Mouse (Mus musculus) megakaryocyte, embryonic 14.5 days (primary cell): ENCODE data around the gene Fancd2. TPM values are rescaled to one million over a fixed set of nuclear protein-coding genes. Genes with fewer than 3 reads are reported as not detected.

ENCODE experiments used
- H3K27me3 ChIP-seq: replicated peaks from 2 replicates; pipeline ENCODE3; 2012; ENCODE audit warnings: inconsistent platforms
- H3K36me3 ChIP-seq: replicated peaks from 2 replicates; pipeline ENCODE3; 2012; ENCODE audit warnings: low read length, inconsistent platforms, mixed read lengths
- H3K4me1 ChIP-seq: 2 replicates; pipeline ENCODE4 v1.6.1; 2012; ENCODE audit warnings: inconsistent platforms
- H3K4me3 ChIP-seq: replicated peaks from 2 replicates; pipeline ENCODE3; 2012; ENCODE audit warnings: moderate library complexity, mild to moderate bottlenecking, inconsistent platforms
- H3K9me3 ChIP-seq: 2 replicates; pipeline ENCODE4 v1.6.1; 2012; ENCODE audit warnings: inconsistent platforms
- FLI1 ChIP-seq: IDR thresholded peaks from 2 replicates; pipeline ENCODE4 v1.6.1; 2012; ENCODE audit warnings: low read length, inconsistent platforms, mixed read lengths
- GATA1 ChIP-seq: IDR thresholded peaks from 3 replicates; pipeline ENCODE4 v1.6.1; 2012; ENCODE audit warnings: mixed read lengths, low read length, inconsistent platforms, borderline replicate concordance
- polyA plus RNA-seq: library from polyadenylated mRNA; stranded (reverse); fragments of >175 nt; gene quantifications from 2 replicates; pipeline ENCODE4 v1.2.3, GENCODE M21; 2012; ENCODE audit warnings: low replicate concordance; ENCODE audit not compliant: insufficient read depth

Gene Fancd2
- 0.08 and 6.4 TPM in 2 replicates for polyA plus RNA-seq

DNA sequence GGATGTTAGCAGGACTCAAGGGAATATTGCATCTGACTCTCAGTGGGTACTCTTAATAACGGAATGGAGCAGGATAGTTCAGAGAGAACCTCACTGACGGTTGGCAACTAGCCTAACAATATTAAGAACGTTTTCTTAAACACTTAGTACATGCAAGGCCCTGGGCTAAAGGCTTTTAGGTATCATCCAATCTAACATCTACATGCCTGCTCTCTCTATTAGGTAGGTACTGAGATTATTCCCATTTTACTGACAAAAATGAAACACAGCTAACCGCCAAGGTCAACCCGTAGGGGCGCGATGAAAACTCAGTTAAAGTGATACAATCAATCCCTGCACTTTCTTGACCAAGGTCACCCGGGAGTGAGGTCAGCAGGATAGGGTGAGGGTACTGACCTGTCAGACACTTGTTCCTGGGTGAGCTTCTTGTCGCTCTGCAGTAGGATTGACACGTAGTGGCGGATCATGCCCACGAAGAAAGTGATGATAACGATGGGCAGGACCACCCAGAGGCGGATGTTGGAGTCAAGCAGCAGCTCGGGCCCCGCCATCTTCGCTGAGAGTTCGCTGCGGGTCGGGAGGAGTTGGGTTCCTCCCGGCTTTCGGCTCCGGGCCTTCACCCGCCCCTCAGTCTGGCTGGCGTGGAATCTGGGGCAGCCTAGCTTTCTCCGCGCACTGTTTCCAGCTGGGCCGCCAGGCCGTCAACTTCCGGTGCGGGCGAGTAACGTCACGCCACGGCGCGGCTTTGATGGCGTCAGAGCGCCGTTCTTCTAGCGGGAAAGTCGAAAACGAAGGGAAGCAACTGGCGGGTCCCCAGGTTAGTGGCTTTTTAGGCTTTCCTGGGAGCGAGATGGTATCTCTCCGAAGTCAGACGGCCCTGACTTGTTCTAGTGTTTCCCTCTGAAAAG lies at the start of gene Fancd2, which contains the start of gene Emc3:
TSS of gene Fancd2 (plus strand) at position 751 of the 908 bp plus-strand sequence.
TSS of gene Emc3 (minus strand) at position 721 of the 908 bp plus-strand sequence.
- Histone ChIP-seq H3K27me3 (no peaks in the 10 kb centered on the region), H3K4me1 (peaks cover 33% of the 10 kb centered on the region), H3K9me3 (no peaks in the 10 kb centered on the region), H3K36me3 (peaks cover 35% of the 10 kb centered on the region), H3K4me3 (peak within 1 kb of the TSS; percentile 94)
- TF ChIP-seq FLI1 (peak; percentile 89; the same call in 1 of the 2 replicates), GATA1 (no peak)

DNA sequence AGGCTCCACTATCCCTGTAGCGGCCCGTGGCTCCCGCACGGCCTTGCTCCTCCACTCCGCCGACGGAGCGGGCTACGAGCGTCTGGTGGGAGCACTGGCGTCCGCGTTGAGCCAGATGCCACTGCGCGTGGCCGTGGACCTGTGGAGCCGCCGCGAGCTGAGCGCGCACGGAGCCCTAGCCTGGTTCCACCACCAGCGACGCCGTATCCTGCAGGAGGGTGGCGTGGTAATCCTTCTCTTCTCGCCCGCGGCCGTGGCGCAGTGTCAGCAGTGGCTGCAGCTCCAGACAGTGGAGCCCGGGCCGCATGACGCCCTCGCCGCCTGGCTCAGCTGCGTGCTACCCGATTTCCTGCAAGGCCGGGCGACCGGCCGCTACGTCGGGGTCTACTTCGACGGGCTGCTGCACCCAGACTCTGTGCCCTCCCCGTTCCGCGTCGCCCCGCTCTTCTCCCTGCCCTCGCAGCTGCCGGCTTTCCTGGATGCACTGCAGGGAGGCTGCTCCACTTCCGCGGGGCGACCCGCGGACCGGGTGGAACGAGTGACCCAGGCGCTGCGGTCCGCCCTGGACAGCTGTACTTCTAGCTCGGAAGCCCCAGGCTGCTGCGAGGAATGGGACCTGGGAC lies 48.9 kb upstream of the Fancd2 start:
- Histone ChIP-seq H3K4me3 (peak overlapping the region; percentile 98), H3K4me1 (peaks cover 69% of the 10 kb centered on the region), H3K36me3 (peaks cover 27% of the 10 kb centered on the region), H3K9me3 (no peaks in the 10 kb centered on the region), H3K27me3 (peaks cover 20% of the 10 kb centered on the region)
- TF ChIP-seq FLI1 (no peak), GATA1 (no peak)

DNA sequence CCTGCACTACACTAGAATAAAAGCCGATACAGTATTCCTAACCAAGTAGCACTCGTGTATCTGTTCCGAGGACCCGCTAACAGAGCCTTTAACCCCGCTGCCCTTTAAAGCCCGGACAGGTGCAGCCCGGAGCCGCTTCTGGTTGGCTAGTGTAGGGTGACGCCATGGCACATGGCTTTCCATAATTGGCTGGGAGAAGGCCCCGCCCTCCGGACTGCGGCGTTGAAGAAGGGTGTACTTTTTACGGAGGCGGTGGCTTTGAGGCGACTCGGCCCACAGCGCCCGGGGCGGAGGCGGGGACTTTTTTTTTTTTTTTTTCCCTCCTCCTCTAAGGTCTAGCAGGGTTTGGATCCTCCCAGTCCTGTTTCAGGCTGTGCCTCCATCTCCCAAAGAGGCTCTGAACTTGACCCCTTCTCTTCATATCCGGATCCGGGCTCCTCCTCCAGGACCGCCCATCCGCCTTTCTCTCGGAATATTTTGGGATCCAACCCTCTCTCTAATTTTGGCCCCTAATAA lies 48.3 kb upstream of the Fancd2 start, which contains the start of gene Creld1:
TSS of gene Creld1 (plus strand) at position 198 of the 516 bp plus-strand sequence.
- Histone ChIP-seq H3K27me3 (peaks cover 18% of the 10 kb centered on the region), H3K36me3 (peaks cover 33% of the 10 kb centered on the region), H3K4me1 (peaks cover 75% of the 10 kb centered on the region), H3K4me3 (peak within 1 kb of the TSS; percentile 98), H3K9me3 (no peaks in the 10 kb centered on the region)
- TF ChIP-seq FLI1 (no peak), GATA1 (no peak)

DNA sequence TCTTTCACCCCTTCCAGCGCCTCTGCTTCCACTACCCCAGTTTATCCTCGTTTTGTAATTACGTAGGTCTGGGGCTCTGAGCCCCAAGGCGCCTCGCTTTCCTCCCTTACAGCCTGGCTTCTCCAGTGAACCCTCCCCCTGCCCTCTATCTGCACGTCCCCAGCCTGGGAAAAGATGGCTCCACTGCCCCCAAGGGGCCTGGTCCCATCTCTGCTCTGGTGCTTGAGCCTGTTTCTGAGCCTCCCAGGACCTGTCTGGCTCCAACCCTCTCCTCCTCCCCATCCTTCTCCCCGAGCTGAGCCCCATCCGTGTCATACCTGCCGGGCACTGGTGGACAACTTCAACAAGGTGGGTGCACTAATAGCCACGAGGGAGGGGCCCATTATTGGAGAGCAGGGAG lies 47.8 kb upstream of the Fancd2 start:
- Histone ChIP-seq H3K4me3 (peak overlapping the region; percentile 98), H3K36me3 (peaks cover 38% of the 10 kb centered on the region), H3K4me1 (peaks cover 81% of the 10 kb centered on the region), H3K9me3 (no peaks in the 10 kb centered on the region), H3K27me3 (peaks cover 16% of the 10 kb centered on the region)
- TF ChIP-seq GATA1 (no peak), FLI1 (no peak)

DNA sequence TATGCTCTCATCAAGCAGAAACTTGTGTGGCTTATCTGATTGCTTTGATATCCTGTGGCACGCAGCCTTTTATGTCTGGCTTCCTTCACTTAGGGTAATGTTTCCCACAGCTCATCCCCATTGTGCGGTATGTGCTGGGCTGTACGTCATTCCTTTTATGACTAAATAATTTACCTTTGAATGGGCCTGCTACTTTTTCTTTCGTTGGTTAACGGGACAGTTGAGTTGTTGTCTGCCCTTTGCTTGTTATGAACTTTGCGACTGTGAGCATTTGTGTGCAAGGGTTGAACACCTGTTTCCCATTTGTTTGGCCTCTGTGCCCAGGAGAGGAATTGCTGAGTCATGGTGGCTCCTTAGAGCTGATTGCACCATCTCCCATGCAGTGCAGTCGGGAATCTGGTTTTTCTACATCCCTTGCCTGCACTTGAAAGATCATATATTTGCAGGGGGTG lies 44.3 kb upstream of the Fancd2 start:
- peaks cover 72% of the 10 kb centered on the region for H3K36me3 ChIP-seq

DNA sequence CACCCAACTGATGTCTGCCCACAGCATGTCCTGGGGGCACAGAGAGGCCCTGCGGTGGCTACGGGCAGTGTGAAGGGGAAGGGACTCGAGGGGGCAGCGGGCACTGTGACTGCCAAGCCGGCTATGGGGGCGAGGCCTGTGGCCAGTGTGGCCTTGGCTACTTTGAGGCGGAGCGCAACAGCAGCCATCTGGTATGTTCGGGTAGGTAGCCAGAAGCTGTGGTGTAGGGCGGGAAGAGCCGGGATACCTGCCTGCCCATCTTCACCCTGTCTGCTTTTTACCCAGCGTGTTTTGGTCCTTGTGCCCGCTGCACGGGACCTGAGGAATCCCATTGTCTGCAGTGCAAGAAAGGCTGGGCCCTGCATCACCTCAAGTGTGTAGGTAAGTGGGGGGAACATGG lies 42.1 kb upstream of the Fancd2 start:
- TF ChIP-seq GATA1 = no peak
- no peak for TF ChIP-seq FLI1
- peaks cover 89% of the 10 kb centered on the region for H3K36me3 ChIP-seq

More for the DNA sequence above, 44.3 kb upstream of the Fancd2 start:
- Histone ChIP-seq H3K4me3 (no peak overlapping the region), H3K9me3 (no peaks in the 10 kb centered on the region), H3K4me1 (peaks cover 61% of the 10 kb centered on the region), H3K27me3 (no peaks in the 10 kb centered on the region)
- TF ChIP-seq GATA1 = no peak; the same call in 2 of the 3 replicates
- no peak for TF ChIP-seq FLI1

DNA sequence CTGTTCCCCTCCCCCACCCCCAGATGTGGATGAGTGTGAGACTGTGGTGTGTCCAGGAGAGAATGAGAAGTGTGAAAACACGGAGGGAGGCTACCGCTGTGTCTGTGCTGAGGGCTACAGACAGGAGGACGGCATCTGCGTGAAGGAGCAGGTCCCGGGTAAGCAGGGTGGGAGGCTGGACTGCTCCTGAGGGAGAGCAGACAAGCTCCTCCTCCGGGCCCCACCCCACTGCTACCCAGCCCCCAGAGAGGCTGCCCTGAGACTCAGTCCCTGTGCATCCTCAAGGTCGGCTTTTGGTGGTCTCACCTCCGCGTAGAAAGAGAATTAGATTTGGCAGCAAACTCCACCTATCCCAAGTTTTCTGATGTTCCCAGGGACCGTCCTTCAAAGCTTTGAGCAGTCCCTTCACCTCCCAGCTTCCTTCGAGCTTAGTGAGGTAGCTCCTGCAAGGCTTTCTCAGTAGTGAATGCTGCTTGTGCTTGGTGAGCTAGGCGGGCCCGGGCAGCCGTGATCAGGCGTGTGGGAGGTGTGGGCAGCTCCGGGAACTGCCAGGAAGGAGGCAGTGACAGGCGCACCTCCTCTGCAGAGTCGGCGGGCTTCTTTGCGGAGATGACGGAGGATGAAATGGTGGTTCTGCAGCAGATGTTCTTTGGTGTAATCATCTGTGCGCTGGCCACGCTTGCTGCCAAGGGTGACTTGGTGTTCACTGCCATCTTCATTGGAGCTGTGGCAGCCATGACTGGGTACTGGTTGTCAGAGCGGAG lies 39.2 kb upstream of the Fancd2 start:
- no peak overlapping the region for H3K4me3 ChIP-seq
- peaks cover 69% of the 10 kb centered on the region for H3K36me3 ChIP-seq
- peaks cover 56% of the 10 kb centered on the region for H3K4me1 ChIP-seq
- TF ChIP-seq GATA1 (no peak), FLI1 (no peak)
- H3K9me3 ChIP-seq = no peaks in the 10 kb centered on the region
- H3K27me3 ChIP-seq = peaks cover 19% of the 10 kb centered on the region

More for the DNA sequence above, 42.1 kb upstream of the Fancd2 start:
- Histone ChIP-seq H3K27me3 (no peaks in the 10 kb centered on the region), H3K4me3 (no peak overlapping the region), H3K4me1 (peaks cover 68% of the 10 kb centered on the region), H3K9me3 (no peaks in the 10 kb centered on the region)

DNA sequence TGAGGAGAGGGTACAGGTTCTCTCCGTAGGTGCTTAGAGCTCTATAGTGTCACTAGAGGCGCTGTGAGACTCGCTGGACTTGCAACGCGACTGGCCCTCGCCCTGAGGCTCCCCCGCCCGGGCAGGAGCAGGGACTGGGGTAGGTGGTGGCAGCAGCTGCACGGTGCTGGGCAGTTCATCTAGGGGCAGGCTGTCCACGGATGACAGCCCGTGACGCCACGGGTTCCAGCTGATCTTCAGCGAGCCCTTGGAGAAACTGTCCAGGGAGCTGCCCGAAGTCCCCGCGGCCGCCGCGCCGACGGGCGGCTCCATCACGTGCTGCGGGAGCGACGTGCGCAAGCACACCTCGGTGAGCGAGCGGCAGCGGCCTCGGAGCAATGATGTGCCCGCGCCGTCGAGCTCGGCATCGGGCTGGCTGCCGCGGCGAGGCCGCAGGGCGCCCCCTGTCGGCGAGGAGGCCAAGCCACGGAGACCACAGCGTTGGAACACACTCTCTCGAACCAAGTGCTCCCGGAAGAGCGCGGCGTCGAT lies 37.2 kb upstream of the Fancd2 start:
- TF ChIP-seq FLI1 = no peak
- no peak for TF ChIP-seq GATA1
- Histone ChIP-seq H3K27me3 (peaks cover 28% of the 10 kb centered on the region), H3K4me3 (peak overlapping the region; percentile 92), H3K9me3 (no peaks in the 10 kb centered on the region), H3K36me3 (peaks cover 48% of the 10 kb centered on the region), H3K4me1 (peaks cover 44% of the 10 kb centered on the region)
